Mouse (Mus musculus) v-Abl transformed pro-B cells (cell line): Measurements from ENCODE around the gene Hadha.

Source experiments
- in situ Hi-C, 2 experiments: fragments of 400-800 bp; cut with MboI; formaldehyde crosslinking; loops; one replicate each; pipeline ENCODE4 v1.15.1; 2025; ENCODE audit not compliant: unreplicated experiment in 2 of 2

Gene Hadha

DNA sequence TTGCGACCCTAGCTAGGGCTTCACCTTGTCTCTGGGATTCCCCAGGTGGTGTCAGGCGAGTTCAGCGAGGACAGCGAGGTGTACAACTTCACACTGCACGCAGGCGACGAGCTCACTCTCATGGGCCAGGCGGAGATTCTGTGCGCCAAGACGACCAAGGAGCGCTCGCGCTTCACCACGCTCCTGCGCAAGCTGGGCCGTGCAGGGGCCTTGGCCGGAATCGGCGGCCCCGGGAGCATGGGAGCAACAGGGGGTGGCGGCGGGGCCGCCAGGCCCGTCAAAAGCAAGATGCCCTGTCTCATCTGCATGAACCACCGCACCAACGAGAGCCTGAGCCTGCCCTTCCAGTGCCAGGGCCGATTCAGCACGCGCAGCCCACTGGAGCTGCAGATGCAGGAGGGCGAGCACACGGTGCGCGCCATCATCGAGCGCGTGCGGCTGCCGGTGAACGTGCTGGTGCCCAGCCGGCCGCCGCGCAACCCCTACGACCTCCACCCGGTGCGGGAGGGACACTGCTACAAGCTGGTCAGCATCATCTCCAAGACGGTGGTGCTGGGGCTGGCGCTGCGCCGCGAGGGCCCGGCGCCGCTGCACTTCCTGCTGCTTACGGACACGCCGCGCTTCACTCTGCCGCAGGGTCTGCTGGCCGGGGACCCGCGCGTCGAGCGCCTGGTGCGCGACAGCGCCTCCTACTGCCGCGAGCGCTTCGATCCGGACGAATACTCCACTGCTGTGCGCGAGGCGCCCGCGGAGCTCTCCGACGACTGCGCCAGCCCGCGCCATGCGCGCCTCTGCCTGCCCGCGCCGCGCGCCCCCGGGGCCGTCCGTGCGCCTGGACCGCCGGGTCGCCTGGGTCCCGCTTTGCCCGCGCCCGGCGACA, 40.8 kb downstream of the Hadha start:
- in situ Hi-C loops = no loop called here

DNA sequence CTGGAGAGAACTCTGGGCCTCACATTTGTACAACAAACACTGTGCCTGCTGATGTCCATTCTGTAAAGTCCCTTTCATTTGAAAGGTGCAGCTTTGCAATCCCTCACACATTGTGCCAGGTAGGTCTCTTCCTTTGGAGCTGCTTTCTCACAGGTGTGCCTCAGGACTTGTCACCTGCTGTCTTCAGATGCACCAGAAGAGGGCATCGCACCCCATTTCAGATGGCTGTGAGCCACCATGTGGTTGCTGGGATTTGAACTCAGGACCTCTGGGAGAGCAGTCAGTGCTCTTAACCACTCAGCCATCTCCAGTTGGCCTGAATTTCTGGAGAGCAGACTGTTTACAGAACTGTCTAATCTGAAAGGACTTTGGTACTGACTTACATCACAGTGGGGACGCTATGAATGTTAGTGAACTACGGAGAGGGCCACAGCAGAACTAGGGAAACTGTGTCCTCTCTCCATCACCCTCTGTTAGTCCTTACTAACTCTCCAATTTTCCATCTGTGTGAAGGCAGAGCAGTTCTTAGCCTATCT, 42.4 kb downstream of the Hadha start:
- in situ Hi-C loops = no loop called here

DNA sequence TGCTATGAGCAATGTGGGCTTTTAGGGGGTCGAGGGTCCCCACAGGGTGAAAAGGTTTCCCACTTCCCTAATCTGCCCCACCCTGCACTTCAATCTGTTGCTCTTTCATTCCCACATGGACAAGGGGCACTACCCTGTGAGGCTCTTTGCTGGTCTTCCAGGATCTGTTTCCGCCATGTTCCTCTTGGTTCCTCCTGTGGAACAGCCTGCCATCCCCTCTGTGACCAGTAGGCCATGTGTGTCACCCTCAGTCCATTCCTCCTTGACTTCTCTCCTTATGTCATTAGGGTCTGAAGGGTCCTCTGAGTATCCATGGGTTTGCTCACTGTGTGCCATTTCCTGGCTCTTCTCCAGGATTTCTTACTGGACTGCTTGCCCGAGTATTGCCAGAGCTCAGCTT, 43.2 kb downstream of the Hadha start:
- in situ Hi-C loops = no loop called here

DNA sequence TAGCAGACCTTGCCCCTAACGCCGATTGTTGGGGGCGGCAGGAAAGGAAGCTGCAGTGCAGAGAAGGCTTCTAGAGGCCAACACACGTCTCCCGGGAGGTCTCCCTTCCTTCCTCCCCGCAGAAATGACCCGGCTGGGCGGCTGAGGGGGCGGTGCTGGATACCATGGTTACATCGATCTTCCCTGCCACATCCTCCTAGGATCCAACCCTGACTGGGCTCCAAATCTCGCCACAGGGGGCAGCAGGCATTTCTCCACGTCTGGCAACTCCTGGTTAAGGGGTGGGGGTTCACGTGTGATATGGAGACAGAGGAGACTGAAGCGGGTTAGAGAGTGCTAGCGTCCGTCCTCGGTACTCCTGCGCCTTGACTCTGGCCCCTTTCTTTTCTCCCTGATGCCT, 43.8 kb downstream of the Hadha start:
- in situ Hi-C loops = no loop called here

DNA sequence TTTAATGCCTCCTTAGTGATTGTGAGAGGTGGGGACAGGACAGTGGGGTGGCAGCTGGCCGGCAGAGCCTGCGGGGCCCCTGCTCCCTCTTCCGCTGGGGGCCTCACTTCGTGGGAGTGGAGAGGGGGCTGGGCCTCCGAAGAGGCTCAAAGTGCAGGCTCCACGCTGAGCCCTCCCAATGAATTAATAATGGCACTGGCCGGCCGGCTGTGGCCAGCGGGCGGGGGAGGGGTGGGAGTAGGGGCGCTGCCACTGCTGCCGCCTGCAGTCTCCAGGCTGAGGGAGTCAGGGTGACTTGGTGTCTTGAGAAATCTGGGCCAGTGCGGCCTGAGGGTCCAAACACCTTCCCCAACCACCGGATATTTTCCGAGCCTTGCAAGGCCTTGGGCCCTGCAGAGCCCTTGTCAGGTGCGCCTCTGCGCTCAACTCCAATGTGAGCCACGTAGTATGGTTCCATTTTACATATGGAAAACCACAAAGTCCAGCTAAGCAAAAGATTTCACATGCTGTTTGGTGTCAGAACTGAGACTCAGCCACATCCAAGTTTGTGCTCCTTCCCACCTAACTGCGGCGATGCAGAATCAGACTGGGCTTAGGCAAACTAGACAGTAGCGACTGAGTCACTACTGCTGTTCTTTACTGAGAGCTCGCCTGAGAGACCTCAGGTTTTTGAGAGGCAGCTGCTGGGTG, 44.4 kb downstream of the Hadha start:
- in situ Hi-C loops = no loop called here

DNA sequence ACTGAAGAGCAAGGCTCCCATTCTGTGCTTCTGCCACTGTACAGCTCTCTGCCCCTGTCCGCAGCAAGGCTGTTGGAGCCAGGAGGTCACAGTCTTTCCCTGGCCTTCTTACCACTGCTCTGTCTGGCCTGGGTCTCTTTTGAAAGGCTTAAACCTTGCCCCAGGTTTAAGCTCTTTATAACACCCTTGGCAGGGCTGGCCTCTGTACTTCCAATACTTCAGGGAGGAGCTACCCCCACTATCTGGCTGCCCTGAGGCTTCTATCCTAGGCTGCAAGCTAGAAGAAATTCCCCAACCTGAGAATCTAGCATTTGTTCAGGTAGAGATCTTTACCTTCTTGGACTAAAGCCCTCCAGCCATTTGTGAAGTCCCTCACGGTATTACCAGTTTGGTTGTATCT, 45.1 kb downstream of the Hadha start:
- in situ Hi-C loops = no loop called here

DNA sequence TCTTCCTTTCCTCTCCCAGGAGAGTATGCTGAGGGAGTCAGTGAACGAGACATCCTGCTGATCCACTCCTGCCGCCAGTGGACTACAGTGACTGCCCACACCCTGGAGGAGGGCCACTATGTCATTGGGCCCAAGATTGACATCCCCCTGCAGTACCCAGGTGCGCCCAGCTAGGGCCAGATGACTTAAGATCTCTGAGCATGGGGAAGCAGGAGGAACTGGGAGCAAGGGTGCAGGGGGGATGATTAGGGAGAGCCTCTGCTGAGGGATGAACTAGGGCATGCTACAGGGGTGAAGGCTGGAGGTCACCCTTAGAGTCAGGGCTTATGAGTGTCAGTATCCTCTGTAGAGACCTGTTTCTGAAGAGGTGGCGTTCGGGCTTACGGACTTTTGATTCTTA, 46.7 kb downstream of the Hadha start:
- in situ Hi-C loops = no loop called here

DNA sequence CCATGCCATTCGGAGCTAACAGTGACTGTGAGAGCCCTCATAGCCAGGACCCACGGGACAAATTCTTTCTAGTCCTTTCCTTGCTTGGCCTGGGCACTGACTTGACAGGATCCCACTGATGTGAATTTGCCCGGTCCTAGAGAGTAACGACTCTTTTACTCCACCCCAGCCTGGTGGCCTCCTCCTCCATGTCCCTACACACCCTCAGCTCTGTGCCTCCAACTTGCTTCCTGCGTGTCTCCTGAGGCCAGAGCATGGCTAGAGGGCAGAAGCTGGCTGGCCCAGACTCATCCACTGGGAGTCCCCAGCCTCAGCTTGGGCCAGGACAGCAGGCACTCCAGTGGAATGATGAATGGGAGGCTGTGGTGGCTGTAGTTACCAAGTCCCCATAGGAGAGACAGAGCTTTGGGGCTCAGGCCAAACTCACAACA, 47.3 kb downstream of the Hadha start:
- in situ Hi-C loops = no loop called here

DNA sequence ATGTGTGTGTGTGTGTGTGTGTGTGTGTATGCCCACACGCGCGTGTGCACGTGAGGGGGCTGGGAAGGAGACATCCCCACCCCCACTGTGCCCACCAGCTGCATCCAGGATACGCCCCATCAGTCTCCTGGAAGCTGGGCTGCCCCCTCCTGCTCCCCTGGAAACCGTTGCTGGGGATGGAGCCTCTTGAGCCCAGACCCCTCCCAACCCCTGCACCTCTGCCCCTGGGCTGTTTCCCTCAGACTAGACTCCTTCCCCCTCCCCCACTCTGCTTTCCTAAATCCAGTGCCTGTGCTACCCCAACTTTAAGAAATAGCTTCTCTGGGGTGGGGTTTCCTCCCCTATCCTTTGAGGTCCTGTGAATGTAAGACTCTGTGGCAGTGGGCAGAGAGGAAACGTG, 47.8 kb downstream of the Hadha start:
- in situ Hi-C loops = no loop called here

DNA sequence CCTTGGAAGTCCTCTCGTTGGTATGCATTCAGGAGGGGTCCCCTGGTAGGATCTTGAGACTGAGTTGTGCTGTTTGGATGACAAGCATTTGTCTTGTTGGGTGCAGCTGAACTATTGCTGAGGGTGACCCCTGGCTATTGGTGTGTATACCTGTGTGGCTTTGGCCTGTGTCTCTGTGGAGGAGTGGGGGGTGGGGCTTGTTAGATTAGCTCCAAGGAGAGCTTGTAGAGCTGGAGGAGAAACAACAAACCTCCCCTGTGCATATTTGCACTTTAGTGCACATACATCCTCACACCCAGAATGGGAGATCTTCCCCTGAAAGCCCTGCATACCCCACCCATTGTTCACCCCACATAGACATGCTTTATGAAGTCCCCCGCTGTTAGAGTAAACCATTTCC, 48.2 kb downstream of the Hadha start:
- in situ Hi-C loops = no loop called here

DNA sequence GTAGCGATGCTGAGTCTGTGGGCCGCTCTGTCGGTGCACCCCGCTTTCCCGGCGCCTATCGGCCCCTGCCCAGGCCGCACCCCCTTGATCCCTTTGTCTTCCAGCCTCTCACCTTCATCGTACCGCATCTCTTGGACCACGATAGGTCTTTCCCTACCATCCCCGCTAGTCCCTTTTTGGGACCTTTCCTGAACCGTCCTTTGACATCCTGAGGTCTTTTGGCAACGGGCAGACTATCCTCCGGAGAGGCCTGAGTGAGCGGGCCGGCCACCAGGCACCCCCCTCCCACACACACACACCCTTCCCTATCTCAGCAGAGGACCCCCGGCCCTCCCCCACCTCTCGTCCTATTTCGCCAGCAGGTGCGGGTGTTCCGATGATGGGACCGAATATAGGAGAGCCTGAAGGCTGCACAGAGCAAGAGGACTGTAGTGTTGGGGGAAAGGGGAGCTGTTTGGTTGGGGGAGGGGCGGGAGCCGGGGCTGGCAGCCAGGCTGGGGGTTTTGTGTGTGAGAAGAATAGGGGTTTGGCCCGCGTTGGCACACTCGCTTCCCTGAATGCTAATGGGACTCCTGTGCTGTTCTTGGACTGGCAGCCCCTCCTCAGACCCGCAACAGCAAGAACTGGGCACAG, 49.2 kb downstream of the Hadha start, which contains the start of gene 3110082J24Rik:
TSS of gene 3110082J24Rik (minus strand) at position 419 of the 633 bp plus-strand sequence.
- in situ Hi-C loops = no loop called here

DNA sequence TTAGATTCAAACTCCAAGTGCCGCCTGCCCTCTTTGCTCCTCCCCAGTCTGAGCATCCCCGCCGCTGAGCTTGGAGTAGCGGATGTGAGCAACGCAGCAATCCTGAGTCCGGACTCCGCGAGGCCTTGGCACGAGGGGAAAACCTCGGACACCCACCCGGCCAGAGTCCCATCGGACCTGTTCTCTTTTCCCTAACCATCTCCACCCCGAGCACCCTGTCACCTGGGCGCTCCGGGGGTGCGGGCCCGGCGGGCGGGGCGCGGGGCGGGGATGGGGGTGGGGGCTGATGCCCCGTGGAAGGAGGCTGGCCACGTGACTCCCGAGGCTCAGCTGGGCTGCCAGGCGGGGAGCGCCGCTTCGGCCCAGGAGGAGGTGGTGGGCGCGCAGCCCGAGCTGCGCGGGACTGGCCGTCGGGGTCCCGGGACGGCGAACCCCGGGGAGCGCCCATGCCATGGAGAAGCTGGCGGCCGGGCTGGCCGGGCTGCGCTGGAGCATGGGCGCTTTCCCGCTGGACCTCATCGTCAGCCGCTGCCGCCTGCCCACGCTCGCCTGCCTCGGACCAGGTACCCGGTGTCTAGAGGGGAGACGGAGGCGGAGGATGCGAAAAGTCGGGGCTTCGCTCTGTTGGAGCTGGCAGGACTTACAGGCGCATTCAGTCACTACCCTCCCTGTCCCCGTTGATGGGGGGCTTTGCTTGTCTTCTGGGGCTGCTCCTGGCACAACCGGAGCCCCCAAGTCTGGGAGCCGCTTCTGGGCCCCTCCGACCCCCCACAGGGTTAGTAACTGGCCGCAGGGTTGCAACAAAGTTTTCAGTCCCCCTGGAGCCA, 49.9 kb downstream of the Hadha start, which contains the start of gene Garem2:
TSS of gene Garem2 (plus strand) at position 321 of the 827 bp plus-strand sequence.
- in situ Hi-C loops = no loop called here

DNA sequence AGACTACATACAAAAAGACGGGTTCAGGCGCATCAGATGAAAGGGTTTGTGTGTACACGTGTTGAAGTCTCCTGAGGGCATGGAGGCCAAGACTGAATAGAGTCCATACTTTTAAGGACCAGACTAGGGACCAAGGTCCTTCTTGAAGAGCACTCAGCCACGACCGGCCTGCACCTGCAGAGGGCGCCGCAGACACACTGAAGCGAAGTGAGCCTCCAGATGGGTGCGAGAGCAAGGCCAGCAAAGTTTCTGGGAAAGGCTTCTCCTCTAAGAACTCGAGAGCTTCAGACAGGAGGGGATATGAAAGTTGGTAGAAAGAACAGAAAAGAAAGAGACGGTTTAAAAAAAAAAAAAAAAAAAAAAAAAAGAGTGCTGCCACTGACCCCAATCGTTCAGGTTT, 50.6 kb downstream of the Hadha start:
- in situ Hi-C loops = no loop called here

DNA sequence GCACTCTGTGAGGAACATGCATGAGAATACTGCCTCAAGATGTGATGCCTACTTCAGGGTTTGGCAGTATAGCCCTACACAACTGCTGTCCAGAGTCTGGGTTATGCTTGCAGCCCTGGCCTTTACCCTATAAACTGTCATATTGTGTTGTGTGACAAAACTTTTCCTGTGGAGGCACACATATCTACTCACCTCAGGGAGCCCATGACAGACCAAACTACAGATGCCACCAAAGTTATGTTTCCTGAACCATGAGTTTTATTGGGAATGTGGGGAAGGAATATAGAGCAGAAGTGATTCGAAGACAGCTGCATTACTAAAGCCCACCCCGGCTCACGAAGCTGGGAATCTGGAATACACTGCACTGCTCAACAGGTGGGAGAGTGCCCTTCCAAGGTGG, 51.6 kb downstream of the Hadha start:
- in situ Hi-C loops = no loop called here

DNA sequence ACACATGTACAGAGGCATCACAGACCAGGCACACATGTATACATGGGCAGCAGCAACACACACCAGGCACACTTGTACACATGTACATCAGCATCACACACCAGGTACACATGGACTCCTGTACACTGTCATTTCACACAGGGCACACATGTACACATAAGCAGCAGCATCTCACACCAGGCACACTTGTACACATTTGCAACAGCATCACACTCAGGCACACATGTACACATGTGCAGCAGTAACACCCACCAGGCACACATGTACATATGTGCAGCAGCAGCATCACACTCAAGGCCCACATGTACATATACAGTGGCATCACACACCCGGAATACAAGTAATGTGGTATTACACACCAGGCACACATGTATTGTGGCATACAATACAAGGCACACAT, 56.7 kb downstream of the Hadha start:
- in situ Hi-C loops = loop anchor here (10.0 to 25.0 kb wide), 3 partner anchors 263 to 713 kb away; partner anchors contain the start of gene Lmbr1 (in 1 of the 2)

DNA sequence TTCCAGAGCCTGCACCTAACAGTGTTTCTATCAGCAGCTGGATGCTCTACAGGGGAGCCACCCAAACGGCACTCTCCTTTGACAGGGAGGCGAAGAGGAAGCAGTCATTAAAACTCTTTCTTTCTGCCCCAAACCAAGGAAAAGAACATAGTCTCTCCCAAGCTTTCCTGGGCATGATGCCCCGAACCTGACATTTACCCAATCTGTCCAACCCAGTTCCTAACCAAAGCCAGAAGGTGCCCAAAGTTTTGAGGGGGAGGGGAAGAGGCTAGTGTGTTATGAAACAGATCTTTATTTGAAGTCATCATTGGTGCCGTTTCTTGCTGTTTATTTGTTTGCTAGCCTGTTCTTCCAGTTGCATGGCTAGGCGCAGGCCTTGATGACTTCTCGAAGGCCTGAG, 59.2 kb downstream of the Hadha start:
- in situ Hi-C loops = loop anchor here (10.0 to 25.0 kb wide), 3 partner anchors 261 to 711 kb away; partner anchors contain the start of gene Lmbr1 (in 1 of the 2)

DNA sequence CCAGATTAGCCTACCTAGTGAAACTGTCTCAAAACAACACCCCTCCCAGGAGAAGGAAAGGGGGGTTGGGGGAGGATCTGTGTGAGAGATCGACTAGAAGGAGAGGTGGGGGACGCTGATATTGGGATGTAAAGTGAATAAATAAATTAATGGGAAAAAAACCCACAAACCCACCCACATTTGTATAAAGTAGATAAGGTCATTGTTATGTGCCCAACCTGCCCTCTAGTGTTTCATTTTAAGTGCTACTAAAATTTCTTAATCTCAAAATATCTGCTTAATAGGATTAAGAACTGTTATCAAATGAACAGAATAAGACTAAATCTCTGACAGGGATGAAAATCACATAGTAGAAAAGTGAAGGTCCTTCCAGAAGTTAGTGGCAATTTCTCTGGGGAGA, 60.6 kb downstream of the Hadha start:
- in situ Hi-C loops = loop anchor here (10.0 to 25.0 kb wide), 3 partner anchors 260 to 710 kb away; partner anchors contain the start of gene Lmbr1 (in 1 of the 2)

DNA sequence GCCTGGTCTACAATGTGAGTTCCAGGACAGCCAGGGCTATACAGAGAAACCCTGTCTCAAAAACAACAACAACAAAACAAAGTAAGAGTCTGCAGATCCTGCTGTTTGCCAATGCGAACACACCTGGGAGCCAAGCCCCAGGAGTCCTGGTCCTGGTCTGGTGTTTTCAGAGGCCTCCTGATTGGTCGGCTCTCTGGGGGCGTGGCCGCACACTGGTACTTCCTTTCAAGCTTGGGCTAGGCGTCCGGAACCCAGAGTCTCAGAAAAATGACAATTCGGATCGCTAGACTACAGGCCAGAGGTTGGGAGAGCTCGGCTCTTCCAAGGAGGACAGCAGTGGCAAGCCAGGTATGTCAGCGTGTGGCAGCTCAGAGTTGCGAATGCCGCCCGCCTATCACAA, 62.3 kb downstream of the Hadha start:
- in situ Hi-C loops = loop anchor here (10.0 to 25.0 kb wide), 3 partner anchors 258 to 708 kb away; partner anchors contain the start of gene Lmbr1 (in 1 of the 2)

DNA sequence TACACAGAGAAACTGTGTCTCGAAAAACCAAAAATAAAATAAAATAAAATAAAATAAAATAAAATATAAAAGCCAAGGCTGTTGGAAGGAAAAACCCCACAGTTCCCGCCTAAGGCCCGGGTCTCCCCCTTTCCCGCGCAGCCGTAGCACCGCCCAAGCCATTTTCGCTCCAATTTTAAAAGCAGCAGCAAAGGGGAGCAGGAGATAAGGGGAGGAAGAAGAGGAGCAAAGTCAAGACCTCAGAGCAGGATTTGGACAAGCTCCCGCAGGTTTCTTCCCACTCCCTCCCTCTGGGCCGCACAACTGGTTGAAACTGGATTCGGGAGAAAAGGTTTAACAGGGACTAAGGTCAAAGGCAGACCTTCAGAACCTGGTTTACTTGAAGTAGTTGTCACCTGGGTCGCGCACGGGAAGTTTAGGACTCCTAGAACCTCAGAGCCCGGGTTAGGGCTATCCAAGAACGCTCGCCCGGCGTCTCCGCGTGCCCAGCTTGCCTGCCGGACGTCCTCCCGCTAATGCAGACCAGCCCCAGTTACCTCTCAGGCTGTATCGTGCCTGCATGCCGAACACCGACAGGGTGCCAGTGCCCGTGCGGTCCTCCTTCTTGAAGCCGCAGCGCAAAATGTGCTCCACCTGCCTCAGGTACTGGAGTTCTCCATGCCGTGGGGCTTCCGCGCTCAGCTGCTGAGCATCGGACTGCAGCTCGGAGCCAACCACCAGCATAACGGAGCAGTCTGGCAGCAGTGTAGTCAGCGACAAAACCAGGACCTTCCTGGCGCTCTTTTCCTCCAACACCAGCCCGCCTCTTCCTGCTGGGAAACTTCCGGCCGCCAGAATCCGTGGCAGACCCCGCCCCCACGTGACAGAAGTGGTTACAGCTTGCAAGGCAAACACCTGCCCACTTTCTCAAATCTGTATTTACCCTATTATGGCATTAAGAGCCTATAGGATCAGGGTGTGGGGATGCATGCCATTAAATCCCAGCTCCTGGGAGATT, 81.8 kb downstream of the Hadha start, which contains the start of gene Tyms:
TSS of gene Tyms (minus strand) at position 793 of the 997 bp plus-strand sequence.
- in situ Hi-C loops = no loop called here
